Mouse (Mus musculus) myocyte (in vitro differentiated cells): ENCODE results near the gene Ttll11. TPM values are rescaled to one million over a fixed set of nuclear protein-coding genes. Genes with fewer than 3 reads are reported as not detected.
A peak's percentile ranks its signal among the peaks of the same experiment; 100 is the strongest.

Source experiments
- H3K27me3 ChIP-seq: one replicate; pipeline ENCODE4 v1.6.1; 2011; ENCODE audit not compliant: control insufficient read depth, insufficient read depth, insufficient read length
- H3K36me3 ChIP-seq: one replicate; pipeline ENCODE4 v1.6.1; 2011; ENCODE audit not compliant: control insufficient read depth, insufficient read depth
- H3K4me2 ChIP-seq: one replicate; pipeline ENCODE4 v1.6.1; 2011; ENCODE audit warnings: low read depth, control low read depth
- H3K4me3 ChIP-seq: one replicate; pipeline ENCODE4 v1.5.1; 2011; ENCODE audit warnings: mild to moderate bottlenecking, control low read depth, moderate library complexity
- H3K79me2 ChIP-seq: one replicate; pipeline ENCODE4 v1.6.1; 2011; ENCODE audit not compliant: control insufficient read depth, insufficient read depth
- H3ac ChIP-seq: one replicate; pipeline ENCODE4 v1.6.1; 2011; ENCODE audit not compliant: control insufficient read depth, insufficient read length
- CEBPB ChIP-seq: IDR thresholded peaks from 2 replicates; pipeline ENCODE4 v1.6.1; 2011; ENCODE audit warnings: mild to moderate bottlenecking, moderate library complexity; ENCODE audit not compliant: poor library complexity, insufficient read depth, severe bottlenecking
- E2F4 ChIP-seq: IDR thresholded peaks from one replicate; pipeline ENCODE4 v1.6.1; 2011; ENCODE audit warnings: mild to moderate bottlenecking, control low read depth, moderate library complexity; ENCODE audit not compliant: insufficient read depth
- MAX ChIP-seq: IDR thresholded peaks from one replicate; pipeline ENCODE4 v1.6.1; 2011; ENCODE audit warnings: low read depth, mild to moderate bottlenecking, control low read depth
- MYOD1 ChIP-seq, 3 experiments: IDR thresholded peaks; one replicate each; pipeline ENCODE4 v1.6.1; 2011; ENCODE audit warnings: control low read depth in 2 of 3, low read depth in 2 of 3, mild to moderate bottlenecking in 2 of 3, moderate library complexity in 1 of 3; ENCODE audit not compliant: insufficient read length in 2 of 3, control insufficient read depth in 1 of 3
- MYOG ChIP-seq, 3 experiments: IDR thresholded peaks; one replicate each; pipeline ENCODE4 v1.6.1; 2011; ENCODE audit warnings: control low read depth in 2 of 3, low read depth in 2 of 3, mild to moderate bottlenecking in 2 of 3; ENCODE audit not compliant: insufficient read length in 2 of 3, control insufficient read depth in 1 of 3, insufficient read depth in 1 of 3
- POLR2A ChIP-seq: IDR thresholded peaks from one replicate; pipeline ENCODE4 v1.6.1; 2011; ENCODE audit warnings: low read depth, mild to moderate bottlenecking, control low read depth, moderate library complexity; ENCODE audit not compliant: insufficient read length
- POLR2AphosphoS2 ChIP-seq: IDR thresholded peaks from one replicate; pipeline ENCODE4 v1.6.1; 2011; ENCODE audit warnings: low read depth, control low read depth; ENCODE audit not compliant: insufficient read length
- REST ChIP-seq: IDR thresholded peaks from one replicate; pipeline ENCODE4 v1.6.1; 2011; ENCODE audit warnings: mild to moderate bottlenecking, control low read depth, moderate library complexity; ENCODE audit not compliant: insufficient read depth, insufficient read length
- SRF ChIP-seq: IDR thresholded peaks from one replicate; pipeline ENCODE4 v1.6.1; 2011; ENCODE audit warnings: low read depth; ENCODE audit not compliant: control insufficient read depth, insufficient read length
- TCF12 ChIP-seq: IDR thresholded peaks from one replicate; pipeline ENCODE4 v1.6.1; 2011; ENCODE audit warnings: mild to moderate bottlenecking, control low read depth; ENCODE audit not compliant: poor library complexity, insufficient read depth, severe bottlenecking
- TCF3 ChIP-seq: IDR thresholded peaks from one replicate; pipeline ENCODE4 v1.6.1; 2011; ENCODE audit warnings: low read depth, control low read depth; ENCODE audit not compliant: insufficient read length
- USF1 ChIP-seq: IDR thresholded peaks from one replicate; pipeline ENCODE4 v1.6.1; 2011; ENCODE audit warnings: low read depth, mild to moderate bottlenecking, control low read depth, moderate library complexity
- polyA plus RNA-seq: library from polyadenylated mRNA; unstranded; fragments of >200 nt; fragmentation: generic; extraction: Trizol; gene quantifications from one replicate; pipeline ENCODE4 v1.2.1, GENCODE M21; 2012; ENCODE audit warnings: missing spikeins

The Ttll11 gene
- polyA plus RNA-seq, 1 experiment = 9.8 TPM

GRCm38 (mm10) chr2:35910740-35911139 is 69.0 kb downstream of the Ttll11 start:
- Histone ChIP-seq H3K36me3 (no peaks in the 10 kb centered on the region), H3K27me3 (no peaks in the 10 kb centered on the region), H3K4me3 (no peak overlapping the region), H3K79me2 (no peaks in the 10 kb centered on the region), H3K4me2 (no peak overlapping the region), H3ac (no peak overlapping the region)
- TF ChIP-seq CEBPB = no peak
- peak in 2 of 3 experiments; percentile 71 to 82 for TF ChIP-seq MYOD1 (IDR thresholded peaks at IDR 0.05; ENCODE audit: control insufficient read depth in 1 of 3, insufficient read length in 2 of 3, low read depth in 2 of 3)
- no peak for TF ChIP-seq SRF
- no peak for TF ChIP-seq MAX
- peak; percentile 54 for TF ChIP-seq TCF12
- peak in 2 of 3 experiments; percentile 32 to 85 for TF ChIP-seq MYOG (IDR thresholded peaks at IDR 0.05; ENCODE audit: control insufficient read depth in 1 of 3, insufficient read depth in 1 of 3, insufficient read length in 2 of 3, low read depth in 2 of 3)

DNA sequence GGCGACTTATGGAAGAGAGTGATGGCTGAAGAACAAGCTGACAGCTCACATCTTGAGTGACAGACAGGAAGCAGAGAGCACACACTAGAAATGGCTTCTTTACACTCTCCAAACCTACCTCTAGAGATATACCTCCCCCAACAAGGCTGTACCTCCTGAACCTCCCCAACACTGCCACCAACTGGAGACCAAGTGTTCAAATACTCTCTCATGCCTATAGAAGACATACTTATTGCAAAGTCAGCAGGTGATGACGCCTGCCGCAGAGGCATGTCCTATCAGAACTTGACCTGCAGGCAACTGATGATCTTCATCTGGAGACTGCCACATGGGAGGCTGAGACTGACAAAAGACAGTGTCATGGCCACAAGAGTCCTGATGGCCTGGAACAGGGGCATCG is 70.4 kb downstream of the Ttll11 start:
- Histone ChIP-seq H3K36me3 (no peaks in the 10 kb centered on the region), H3K4me3 (no peak overlapping the region), H3K4me2 (no peak overlapping the region), H3K79me2 (no peaks in the 10 kb centered on the region), H3ac (no peak overlapping the region), H3K27me3 (no peaks in the 10 kb centered on the region)
- no peak for TF ChIP-seq MYOD1 (IDR thresholded peaks at IDR 0.05; ENCODE audit: control insufficient read depth in 1 of 3, insufficient read length in 2 of 3, low read depth in 2 of 3)
- no peak for TF ChIP-seq TCF12
- no peak for TF ChIP-seq POLR2AphosphoS2
- TF ChIP-seq TCF3 = no peak
- no peak for TF ChIP-seq SRF
- TF ChIP-seq USF1 = no peak
- no peak for TF ChIP-seq E2F4
- TF ChIP-seq MAX = no peak
- TF ChIP-seq POLR2A = no peak
- TF ChIP-seq REST = no peak
- TF ChIP-seq MYOG (IDR thresholded peaks at IDR 0.05; ENCODE audit: control insufficient read depth in 1 of 3, insufficient read depth in 1 of 3, insufficient read length in 2 of 3, low read depth in 2 of 3) = no peak
- no peak for TF ChIP-seq CEBPB

DNA sequence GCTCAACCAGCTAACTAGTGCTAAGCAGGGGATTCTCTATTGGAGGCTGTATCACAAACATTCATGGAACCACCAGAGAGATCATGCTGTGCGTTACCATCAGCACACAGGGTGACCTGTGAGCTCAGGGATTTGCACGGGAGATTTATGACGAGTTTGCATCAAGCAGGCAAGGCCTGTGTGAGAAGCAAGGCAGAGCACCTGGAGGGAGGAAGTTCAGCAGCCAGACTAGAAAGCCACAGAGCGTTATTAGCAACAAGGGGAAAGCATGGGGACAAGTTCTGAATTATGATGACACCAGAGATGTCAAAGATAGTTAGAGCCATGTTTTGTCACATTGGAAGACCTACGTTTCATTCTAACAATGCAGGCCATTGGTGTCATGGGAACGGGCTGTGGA is 72.1 kb downstream of the Ttll11 start:
- Histone ChIP-seq H3ac (no peak overlapping the region), H3K27me3 (no peaks in the 10 kb centered on the region), H3K36me3 (no peaks in the 10 kb centered on the region), H3K79me2 (no peaks in the 10 kb centered on the region), H3K4me3 (no peak overlapping the region), H3K4me2 (no peak overlapping the region)
- no peak for TF ChIP-seq USF1
- no peak for TF ChIP-seq POLR2A
- TF ChIP-seq CEBPB = no peak
- no peak for TF ChIP-seq MYOD1 (IDR thresholded peaks at IDR 0.05; ENCODE audit: control insufficient read depth in 1 of 3, insufficient read length in 2 of 3, low read depth in 2 of 3)
- TF ChIP-seq MYOG (IDR thresholded peaks at IDR 0.05; ENCODE audit: control insufficient read depth in 1 of 3, insufficient read depth in 1 of 3, insufficient read length in 2 of 3, low read depth in 2 of 3) = no peak
- no peak for TF ChIP-seq POLR2AphosphoS2

DNA sequence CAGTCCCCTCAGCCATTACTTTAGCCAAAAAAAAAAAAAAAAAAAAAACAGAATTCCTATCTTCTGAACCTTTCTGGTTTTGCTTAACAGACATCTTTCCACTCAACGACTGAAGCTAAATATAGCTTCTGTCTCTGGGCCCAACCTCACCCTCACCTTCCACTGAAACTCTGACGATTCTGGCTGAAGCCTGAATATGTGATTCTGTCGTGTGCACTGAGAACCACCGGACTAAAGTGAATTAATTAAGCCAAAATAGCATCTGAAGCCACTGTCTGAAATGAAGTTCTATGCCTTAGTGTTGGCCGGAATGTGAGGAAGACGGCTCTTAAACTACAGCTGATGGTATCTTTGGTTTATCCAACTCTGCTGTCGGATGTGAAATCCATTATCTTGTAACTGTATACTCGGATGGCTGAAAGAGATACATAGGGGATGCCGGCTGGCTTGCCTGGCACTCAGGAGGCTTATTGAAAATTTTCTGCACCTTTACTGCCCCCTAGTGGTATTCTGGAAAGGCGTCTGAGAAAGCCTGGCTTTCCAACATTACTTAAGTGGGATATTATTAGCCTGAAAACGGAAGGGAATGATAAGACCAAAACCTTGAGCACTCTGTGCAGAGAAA is 73.4 kb downstream of the Ttll11 start:
- Histone ChIP-seq H3K79me2 (no peaks in the 10 kb centered on the region), H3K36me3 (no peaks in the 10 kb centered on the region), H3K4me2 (peak overlapping the region; percentile 50), H3K27me3 (no peaks in the 10 kb centered on the region), H3ac (no peak overlapping the region), H3K4me3 (no peak overlapping the region)
- TF ChIP-seq MAX = no peak

GRCm38 (mm10) chr2:35900845-35901244 is 78.9 kb downstream of the Ttll11 start:
- Histone ChIP-seq H3ac (no peak overlapping the region), H3K79me2 (no peaks in the 10 kb centered on the region), H3K4me3 (no peak overlapping the region), H3K36me3 (no peaks in the 10 kb centered on the region), H3K4me2 (no peak overlapping the region), H3K27me3 (no peaks in the 10 kb centered on the region)
- TF ChIP-seq POLR2AphosphoS2 (no peak), USF1 (no peak), E2F4 (no peak), TCF12 (no peak), MAX (no peak), TCF3 (no peak), POLR2A (no peak), MYOG (IDR thresholded peaks at IDR 0.05; ENCODE audit: control insufficient read depth in 1 of 3, insufficient read depth in 1 of 3, insufficient read length in 2 of 3, low read depth in 2 of 3) (no peak), REST (no peak), MYOD1 (IDR thresholded peaks at IDR 0.05; ENCODE audit: control insufficient read depth in 1 of 3, insufficient read length in 2 of 3, low read depth in 2 of 3) (no peak), CEBPB (no peak), SRF (no peak)
